Mouse (Mus musculus): Measurements from ENCODE around the gene Poln. TPM values are rescaled to one million over a fixed set of nuclear protein-coding genes. Genes with fewer than 3 reads are reported as not detected.

Poln gene
- polyA plus RNA-seq, 1 experiment from 2014 or later = 0.47 TPM

- Histone ChIP-seq H3K4me2 (ENCODE audit: low read depth, low read length) (no peak overlapping the region), H3K27me3 (ENCODE audit: insufficient read depth, low read length) (no peaks in the 10 kb centered on the region), H3K9ac (replicated peaks) (no peak overlapping the region), H3K36me3 (replicated peaks; ENCODE audit: insufficient read depth, low read length) (no peaks in the 10 kb centered on the region), H3K9me3 (ENCODE audit: low read length) (no peaks in the 10 kb centered on the region), H3K4me1 (ENCODE audit: insufficient read depth) (no peaks in the 10 kb centered on the region), H3K4me3 (ENCODE audit: low read depth, low read length) (no peak overlapping the region), H3K27ac (ENCODE audit: low read depth) (no peak overlapping the region)
- 71% methylated on average over 4 of the region's 4 CpGs for WGBS (ENCODE audit: insufficient replicate concordance)
- DNase-seq (no peak), ATAC-seq (no peak)
- TF ChIP-seq EP300 (IDR thresholded peaks at IDR 0.05; ENCODE audit: low read depth) (no peak), CTCF (IDR thresholded peaks at IDR 0.05; ENCODE audit: low read depth) (no peak)
These were observed 139.1 kb downstream of the Poln start for GRCm38 (mm10) chr5:34030101-34030500.

GRCm38 (mm10) chr5:34018968-34019367 is 150.3 kb downstream of the Poln start:
- Histone ChIP-seq H3K4me2 (ENCODE audit: low read depth, low read length) (no peak overlapping the region), H3K9ac (replicated peaks) (no peak overlapping the region), H3K36me3 (replicated peaks; ENCODE audit: insufficient read depth, low read length) (no peaks in the 10 kb centered on the region), H3K27ac (ENCODE audit: low read depth) (no peak overlapping the region), H3K4me3 (ENCODE audit: low read depth, low read length) (no peak overlapping the region), H3K27me3 (ENCODE audit: insufficient read depth, low read length) (no peaks in the 10 kb centered on the region), H3K4me1 (ENCODE audit: insufficient read depth) (no peaks in the 10 kb centered on the region), H3K9me3 (ENCODE audit: low read length) (no peaks in the 10 kb centered on the region)
- TF ChIP-seq CTCF (IDR thresholded peaks at IDR 0.05; ENCODE audit: low read depth) = no peak
- ATAC-seq = no peak
- DNase-seq = no peak
- 69% methylated on average over 4 of the region's 4 CpGs for whole genome bisulfite sequencing (ENCODE audit: insufficient replicate concordance)

- no peak overlapping the region for H3K27ac ChIP-seq (ENCODE audit: low read depth)
- 42% methylated on average over 1 of the region's 1 CpGs for WGBS (ENCODE audit: insufficient replicate concordance)
These were observed 154.6 kb downstream of the Poln start for GRCm38 (mm10) chr5:34014652-34015051.

GRCm38 (mm10) chr5:34007392-34007941 is 161.8 kb downstream of the Poln start:
- Histone ChIP-seq H3K27ac (ENCODE audit: low read depth) (no peak overlapping the region), H3K36me3 (replicated peaks; ENCODE audit: insufficient read depth, low read length) (no peaks in the 10 kb centered on the region), H3K4me3 (ENCODE audit: low read depth, low read length) (no peak overlapping the region), H3K4me1 (ENCODE audit: insufficient read depth) (no peaks in the 10 kb centered on the region), H3K9me3 (ENCODE audit: low read length) (no peaks in the 10 kb centered on the region), H3K4me2 (ENCODE audit: low read depth, low read length) (no peak overlapping the region), H3K9ac (replicated peaks) (no peak overlapping the region), H3K27me3 (ENCODE audit: insufficient read depth, low read length) (no peaks in the 10 kb centered on the region)
- 76% methylated on average over 4 of the region's 4 CpGs for WGBS (ENCODE audit: insufficient replicate concordance)
- TF ChIP-seq CTCF (IDR thresholded peaks at IDR 0.05; ENCODE audit: low read depth) = no peak
- TF ChIP-seq EP300 (IDR thresholded peaks at IDR 0.05; ENCODE audit: low read depth) = no peak
- DNase-seq (no peak), ATAC-seq (no peak)

More at GRCm38 (mm10) chr5:34014652-34015051, 154.6 kb downstream of the Poln start:
- Histone ChIP-seq H3K36me3 (replicated peaks; ENCODE audit: insufficient read depth, low read length) (no peaks in the 10 kb centered on the region), H3K9me3 (ENCODE audit: low read length) (no peaks in the 10 kb centered on the region), H3K4me3 (ENCODE audit: low read depth, low read length) (no peak overlapping the region), H3K4me2 (ENCODE audit: low read depth, low read length) (no peak overlapping the region), H3K4me1 (ENCODE audit: insufficient read depth) (no peaks in the 10 kb centered on the region), H3K27me3 (ENCODE audit: insufficient read depth, low read length) (no peaks in the 10 kb centered on the region), H3K9ac (replicated peaks) (no peak overlapping the region)
- DNase-seq (no peak), ATAC-seq (no peak)
- TF ChIP-seq CTCF (IDR thresholded peaks at IDR 0.05; ENCODE audit: low read depth) (peak; percentile 54), EP300 (IDR thresholded peaks at IDR 0.05; ENCODE audit: low read depth) (no peak)

- WGBS (ENCODE audit: insufficient replicate concordance) = 77% methylated on average over 4 of the region's 4 CpGs
- H3K36me3 ChIP-seq (replicated peaks; ENCODE audit: insufficient read depth, low read length) = no peaks in the 10 kb centered on the region
- no peaks in the 10 kb centered on the region for H3K4me1 ChIP-seq (ENCODE audit: insufficient read depth)
- H3K9me3 ChIP-seq (ENCODE audit: low read length) = no peaks in the 10 kb centered on the region
- no peak overlapping the region for H3K4me2 ChIP-seq (ENCODE audit: low read depth, low read length)
- no peak for TF ChIP-seq CTCF (IDR thresholded peaks at IDR 0.05; ENCODE audit: low read depth)
- no peak for TF ChIP-seq EP300 (IDR thresholded peaks at IDR 0.05; ENCODE audit: low read depth)
- H3K27me3 ChIP-seq (ENCODE audit: insufficient read depth, low read length) = no peaks in the 10 kb centered on the region
- DNase-seq (no peak), ATAC-seq (no peak)
- no peak overlapping the region for H3K27ac ChIP-seq (ENCODE audit: low read depth)
- no peak overlapping the region for H3K4me3 ChIP-seq (ENCODE audit: low read depth, low read length)
- H3K9ac ChIP-seq (replicated peaks) = no peak overlapping the region
These were observed 162.4 kb downstream of the Poln start for GRCm38 (mm10) chr5:34006832-34007231.

- ATAC-seq (no peak), DNase-seq (no peak)
- TF ChIP-seq CTCF (IDR thresholded peaks at IDR 0.05; ENCODE audit: low read depth) = no peak
- no peak for TF ChIP-seq EP300 (IDR thresholded peaks at IDR 0.05; ENCODE audit: low read depth)
- Histone ChIP-seq H3K4me3 (ENCODE audit: low read depth, low read length) (no peak overlapping the region), H3K27me3 (ENCODE audit: insufficient read depth, low read length) (0 out of 2 replicates have a peak, but pooled peaks cover 2% of the 10 kb centered on the region), H3K27ac (ENCODE audit: low read depth) (no peak overlapping the region), H3K4me2 (ENCODE audit: low read depth, low read length) (no peak overlapping the region), H3K36me3 (replicated peaks; ENCODE audit: insufficient read depth, low read length) (no peaks in the 10 kb centered on the region), H3K9me3 (ENCODE audit: low read length) (no peaks in the 10 kb centered on the region), H3K4me1 (ENCODE audit: insufficient read depth) (0 out of 2 replicates have a peak, but pooled peaks cover 3% of the 10 kb centered on the region), H3K9ac (replicated peaks) (no peak overlapping the region)
- 64% methylated on average over 5 of the region's 5 CpGs for WGBS (ENCODE audit: insufficient replicate concordance)
These were observed 164.6 kb downstream of the Poln start for GRCm38 (mm10) chr5:34004618-34005017.

All from liver, postnatal 0 days (tissue).